Mouse (Mus musculus): Measurements from ENCODE around the gene Tmprss4.
A peak's percentile ranks its signal among the peaks of the same experiment; 100 is the strongest.

The Tmprss4 gene

GRCm38 (mm10) chr9:45196125-45196830, 7.6 kb downstream of the Tmprss4 start:
- DNase-seq (ENCODE audit: inconsistent ontology term), result no peak

- DNase-seq (ENCODE audit: inconsistent ontology term), result no peak
Measured at GRCm38 (mm10) chr9:45195468-45195867, 8.4 kb downstream of the Tmprss4 start.

DNA sequence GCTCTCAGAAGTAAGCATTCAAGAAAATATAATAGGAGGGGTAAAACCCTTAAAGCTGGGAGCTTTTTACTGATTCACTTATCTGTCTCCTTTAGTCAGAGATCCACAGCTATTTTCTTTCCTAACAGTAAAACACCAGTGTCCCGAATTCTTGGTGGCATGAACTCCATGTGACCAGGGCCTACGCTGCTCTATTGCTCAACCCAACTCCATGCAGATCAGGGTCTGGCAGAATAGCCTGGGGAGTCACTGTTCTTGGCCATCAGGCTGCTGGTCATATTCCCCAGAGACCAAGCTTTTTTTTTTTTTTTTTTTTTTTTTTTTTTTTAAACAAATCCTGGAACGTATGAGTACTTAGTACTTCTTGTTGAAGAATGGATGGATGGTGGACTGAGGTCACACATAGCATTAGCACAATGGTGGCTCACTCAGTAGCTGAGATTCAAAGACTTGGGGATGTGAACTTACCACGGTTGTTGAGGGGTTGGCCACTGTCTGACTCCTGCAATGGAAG, 14.2 kb downstream of the Tmprss4 start:
- no peak for DNase-seq (ENCODE audit: inconsistent ontology term)

- no peak for DNase-seq (ENCODE audit: inconsistent ontology term)
Measured at GRCm38 (mm10) chr9:45188570-45189563, 15.0 kb downstream of the Tmprss4 start.

DNA sequence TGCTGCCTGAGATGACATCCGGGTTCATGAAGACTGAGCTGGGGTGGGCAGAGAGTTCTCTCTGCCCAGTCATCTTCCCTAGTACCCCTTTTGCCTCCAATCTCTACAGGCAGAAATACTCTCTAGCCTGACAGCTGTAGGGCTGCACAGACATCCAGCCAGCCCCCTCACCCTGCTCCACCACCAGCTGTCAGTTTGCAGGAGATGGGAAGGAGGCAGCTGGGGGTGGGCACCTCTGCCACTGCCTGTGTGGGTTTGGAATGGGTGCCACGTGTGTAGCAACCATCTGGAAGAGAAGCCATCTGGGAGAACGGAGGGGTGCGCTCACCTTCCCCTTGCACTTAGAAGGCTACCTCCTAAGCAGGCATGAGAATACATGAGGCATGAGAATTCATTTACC, 18.6 kb downstream of the Tmprss4 start:
- no peak for DNase-seq (ENCODE audit: inconsistent ontology term)

DNA sequence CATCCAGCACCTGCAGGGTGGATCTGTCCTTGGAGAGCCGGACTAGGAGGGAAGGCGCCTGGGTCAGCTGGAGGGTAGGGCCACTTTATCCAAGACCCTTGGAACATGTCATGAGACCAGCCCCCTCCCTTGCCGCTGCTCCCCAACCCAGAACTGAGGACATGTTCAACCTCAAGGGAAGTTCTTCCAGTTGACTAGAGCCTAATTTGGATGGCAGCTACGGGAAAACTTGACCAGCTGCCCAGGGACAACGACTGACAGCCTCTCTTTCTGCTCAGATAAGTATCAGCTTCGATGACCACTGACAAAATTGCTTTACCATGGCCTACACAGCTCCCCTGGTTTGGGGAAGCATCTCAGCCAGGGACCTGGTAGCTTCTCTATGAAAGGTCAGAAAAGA, 20.6 kb downstream of the Tmprss4 start:
- no peak for DNase-seq (ENCODE audit: inconsistent ontology term)

- no peak for DNase-seq (ENCODE audit: inconsistent ontology term)
Measured at GRCm38 (mm10) chr9:45182521-45182920, 21.4 kb downstream of the Tmprss4 start.

DNA sequence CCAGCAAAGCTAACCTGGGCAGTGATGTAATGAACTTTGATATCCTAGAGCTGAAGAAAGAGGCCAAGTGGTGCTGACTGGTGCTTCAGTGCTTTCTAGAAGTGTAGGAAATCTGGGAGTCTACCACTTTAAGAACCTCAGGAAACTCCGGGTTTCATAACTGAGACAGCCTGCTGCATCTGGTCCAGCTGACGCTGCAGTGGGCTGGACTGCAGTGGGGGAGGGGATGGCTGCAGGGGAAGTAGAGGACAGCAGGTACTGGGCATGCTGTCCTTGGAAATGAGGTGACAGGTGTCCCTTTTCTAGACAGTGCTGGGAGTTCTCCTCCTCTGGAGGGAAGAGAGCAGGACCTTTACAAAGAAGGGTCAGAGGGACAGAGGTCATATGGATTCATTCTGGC, 22.1 kb downstream of the Tmprss4 start, which contains the start of gene BC049352:
Gene BC049352 (plus strand): TSS at position 238 of the 400 bp plus-strand sequence.
- no peak for DNase-seq (ENCODE audit: inconsistent ontology term)

DNA sequence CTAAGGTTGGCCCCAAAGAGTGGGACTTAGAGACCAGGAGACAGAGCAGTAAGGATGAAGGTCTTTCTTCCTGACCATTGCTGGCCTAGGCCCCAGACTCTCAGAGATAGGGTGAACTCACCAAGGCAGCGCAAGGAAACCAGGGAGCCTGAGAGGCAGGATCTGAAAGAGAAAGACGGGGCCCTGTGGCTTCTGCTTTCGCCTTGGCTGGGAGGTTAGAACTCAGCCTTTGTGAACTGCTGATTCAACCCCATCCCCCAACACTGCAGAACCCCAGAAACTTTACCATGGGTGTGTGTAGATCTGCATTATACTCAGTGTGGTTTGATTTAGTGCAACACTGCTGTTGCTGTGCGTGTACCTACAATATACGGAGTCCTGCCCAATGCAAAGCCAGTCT, 24.6 kb downstream of the Tmprss4 start:
- DNase-seq (ENCODE audit: inconsistent ontology term), result no peak

- DNase-seq (ENCODE audit: inconsistent ontology term), result no peak
Measured at GRCm38 (mm10) chr9:45173475-45173874, 30.4 kb downstream of the Tmprss4 start.

GRCm38 (mm10) chr9:45171073-45171610, 32.8 kb downstream of the Tmprss4 start:
- no peak for DNase-seq (ENCODE audit: inconsistent ontology term)

DNA sequence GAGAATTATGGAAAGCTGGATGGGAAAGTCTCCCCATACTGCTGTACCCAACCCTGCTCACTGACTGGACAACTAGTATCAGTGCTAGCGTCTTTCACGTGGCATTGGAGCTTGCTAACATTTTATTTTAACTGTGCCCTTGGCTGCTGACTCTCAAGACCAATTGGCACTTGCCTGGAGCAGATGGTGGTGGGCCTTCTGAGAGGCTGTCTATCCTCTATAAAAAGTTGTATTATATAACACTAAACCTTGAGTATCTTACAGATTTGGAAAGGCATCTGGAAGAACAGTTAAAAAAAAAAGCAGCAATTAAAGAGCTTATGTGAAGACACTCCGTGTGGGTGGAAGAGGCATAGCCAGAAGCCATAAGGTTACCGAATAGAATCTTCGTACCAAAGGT, 33.7 kb downstream of the Tmprss4 start:
- no peak for DNase-seq (ENCODE audit: inconsistent ontology term)

DNA sequence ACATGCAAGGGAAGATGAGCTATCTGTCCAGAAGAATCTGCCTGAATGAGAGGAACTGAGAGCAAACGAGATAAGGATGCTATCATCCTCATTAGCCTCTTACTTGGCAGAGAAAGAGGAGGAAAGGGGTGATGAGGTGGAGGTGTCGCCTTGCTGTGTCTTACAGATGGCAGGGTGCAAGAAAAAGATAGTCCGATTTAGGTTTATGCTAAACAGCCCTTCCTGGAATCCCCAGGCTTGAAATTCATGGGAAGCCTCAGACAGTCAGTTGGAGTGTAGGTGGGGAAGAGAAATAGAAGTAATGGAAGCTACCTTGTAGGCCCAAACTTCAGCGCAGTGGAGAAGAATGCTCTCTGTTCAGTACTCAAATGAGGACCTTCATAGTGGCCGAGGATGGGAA, 36.0 kb downstream of the Tmprss4 start:
- no peak for DNase-seq (ENCODE audit: inconsistent ontology term)

DNA sequence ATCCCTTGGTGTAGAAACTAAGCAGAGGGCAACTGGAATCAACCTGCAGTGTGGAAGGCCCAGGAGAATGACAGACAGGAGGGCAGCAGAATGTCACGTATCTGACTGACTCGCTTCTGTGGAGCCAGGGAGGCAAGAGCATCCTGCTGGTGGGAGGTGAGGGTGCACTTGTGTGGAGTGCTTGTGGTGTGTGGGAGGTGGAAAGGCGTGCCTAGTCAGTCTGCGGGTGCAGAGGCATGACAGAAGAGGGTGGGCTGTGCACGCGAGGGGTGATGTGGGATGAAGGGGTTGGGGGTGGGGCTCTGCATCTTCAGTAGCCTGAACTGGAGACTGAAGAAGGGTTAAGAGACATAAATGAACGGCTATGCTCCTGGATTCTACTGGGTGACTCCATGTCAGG, 50.5 kb downstream of the Tmprss4 start:
- no peak for DNase-seq (ENCODE audit: inconsistent ontology term)

GRCm38 (mm10) chr9:45150933-45151332, 53.0 kb downstream of the Tmprss4 start:
- no peak for DNase-seq (ENCODE audit: inconsistent ontology term)

- peak; percentile 38 for DNase-seq (ENCODE audit: inconsistent ontology term)
Measured at GRCm38 (mm10) chr9:45146267-45146597, 57.7 kb downstream of the Tmprss4 start.

DNA sequence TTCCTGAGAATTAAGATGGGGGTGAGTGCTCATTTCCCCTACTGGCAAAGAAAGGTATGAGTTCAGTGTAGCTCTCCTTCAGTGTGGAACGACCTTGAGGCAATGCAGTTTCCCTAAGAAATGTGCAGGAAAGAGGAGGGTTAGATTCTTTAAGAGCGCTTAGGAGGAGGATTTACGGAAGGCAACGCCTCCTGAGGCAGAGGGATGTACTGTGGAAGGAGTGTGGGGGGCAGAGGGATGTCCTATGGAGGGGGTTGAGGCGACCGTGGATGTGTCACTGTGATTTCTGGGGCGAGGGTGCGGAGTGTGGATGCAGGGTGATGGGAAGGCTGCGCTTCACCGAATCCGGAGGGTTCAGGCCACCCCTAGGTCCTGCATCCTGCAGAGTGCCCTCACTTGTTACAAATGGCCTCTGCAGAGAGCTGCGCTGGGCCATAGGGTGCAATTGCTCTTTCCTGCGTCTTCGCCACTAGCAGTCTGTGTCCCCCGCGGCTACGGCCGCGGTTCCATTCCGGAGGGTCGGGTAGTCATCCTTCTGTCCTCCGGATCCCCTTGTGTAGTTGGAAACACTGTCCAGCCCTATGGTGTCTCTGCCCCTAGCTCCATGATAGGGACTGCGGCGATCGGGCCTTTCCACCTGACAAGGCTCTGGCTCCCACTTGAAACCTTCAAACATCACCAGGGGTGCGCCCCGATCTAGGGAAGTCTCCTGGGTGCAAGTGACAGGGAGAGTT, 58.2 kb downstream of the Tmprss4 start:
- DNase-seq (ENCODE audit: inconsistent ontology term), result no peak

GRCm38 (mm10) chr9:45142686-45143085, 61.2 kb downstream of the Tmprss4 start:
- DNase-seq (ENCODE audit: inconsistent ontology term), result no peak

GRCm38 (mm10) chr9:45140945-45141344, 62.9 kb downstream of the Tmprss4 start:
- DNase-seq (ENCODE audit: inconsistent ontology term), result no peak

DNA sequence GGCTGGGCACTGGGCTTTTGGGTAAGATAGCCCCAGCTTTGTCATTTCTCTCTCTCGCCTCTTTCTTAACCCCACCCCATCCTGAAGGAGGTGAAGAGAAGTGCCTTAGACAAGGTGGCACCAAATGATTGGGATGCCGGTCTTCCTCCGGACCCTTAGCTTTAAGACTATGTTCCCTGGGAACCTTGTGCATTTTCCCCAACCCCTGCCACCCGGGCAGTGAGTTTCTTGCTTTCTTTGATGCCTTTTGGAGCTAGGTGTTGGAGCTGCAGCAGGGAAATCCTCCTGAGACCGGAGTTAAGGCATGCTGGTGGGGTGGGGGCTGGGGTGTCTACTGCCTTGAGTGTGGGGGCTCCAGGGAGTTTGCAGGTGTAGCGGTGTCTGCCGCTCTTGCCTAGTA, 64.8 kb downstream of the Tmprss4 start:
- no peak for DNase-seq (ENCODE audit: inconsistent ontology term)

DNA sequence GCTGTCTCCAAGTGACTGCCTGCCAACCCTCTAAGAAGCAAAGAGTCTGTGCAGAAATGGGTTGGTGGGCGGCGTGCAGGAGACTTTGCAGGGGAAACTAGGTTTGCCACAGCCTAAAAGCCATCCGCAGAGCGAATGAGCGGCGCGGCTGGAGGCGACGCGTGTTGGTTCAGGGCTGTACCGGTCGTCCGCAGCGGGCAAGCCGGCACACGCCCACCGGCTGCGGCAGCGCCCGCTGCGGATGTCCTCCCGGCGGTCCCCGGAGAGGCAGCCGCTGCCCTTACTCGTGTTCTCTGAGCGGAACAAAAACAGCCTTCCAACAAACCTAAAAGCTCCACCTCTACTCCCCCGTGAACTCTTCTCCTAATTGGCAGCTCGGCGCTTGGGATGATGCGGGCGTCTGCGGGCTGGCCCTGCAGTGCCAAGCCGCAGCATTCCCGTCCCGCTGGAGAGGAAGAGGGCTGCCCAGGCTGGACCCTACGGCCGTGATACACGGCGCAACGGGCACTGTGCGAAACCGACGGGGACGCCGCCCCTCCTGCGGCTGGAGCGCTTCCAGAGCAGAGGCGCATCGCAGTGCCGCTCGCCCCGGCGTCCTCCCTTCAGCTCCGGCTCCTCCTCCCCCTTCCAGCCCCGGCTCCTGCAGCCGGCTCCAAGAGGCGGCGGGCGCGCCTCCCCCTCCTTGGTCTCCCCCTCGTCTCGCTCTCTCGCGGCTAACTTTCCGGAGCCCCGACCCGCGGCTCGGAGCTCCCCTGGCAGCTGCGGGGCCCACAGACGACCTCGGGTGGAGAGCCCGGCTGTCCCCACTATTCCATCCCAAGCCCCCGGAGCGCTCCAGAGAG, 65.5 kb downstream of the Tmprss4 start, which contains the start of gene Scn4b:
Gene Scn4b (plus strand): TSS at position 205 of the 842 bp plus-strand sequence.
- peak; percentile 51 for DNase-seq (ENCODE audit: inconsistent ontology term)
